Mouse (Mus musculus) forebrain, embryonic 10.5 days (tissue): ENCODE measurements around the gene Tmem181a. TPM values are rescaled to one million over a fixed set of nuclear protein-coding genes. Genes with fewer than 3 reads are reported as not detected.

Experiments
- polyA plus RNA-seq: library from polyadenylated mRNA; unstranded; fragments of >200 nt; fragmentation: Nextera tagmentation; extraction: Ambion mirVana; gene quantifications from 2 replicates; pipeline ENCODE4 v1.2.1, GENCODE M21; 2016

Tmem181a gene
- polyA plus RNA-seq, 1 experiment from 2014 or later: 22.7 TPM

Other genes starting within 250 kb of the Tmem181a start
- gene Serac1, start 177.1 kb upstream of the Tmem181a start, polyA plus RNA-seq: 6.6 and 8.9 TPM in 2 replicates
- gene Gtf2h5, start 177.1 kb upstream of the Tmem181a start, polyA plus RNA-seq: 169 and 173 TPM in 2 replicates
- 136 and 142 TPM in 2 replicates for gene Tulp4, start 150.4 kb upstream of the Tmem181a start, polyA plus RNA-seq
- gene Dynlt1a, start 60.6 kb downstream of the Tmem181a start, polyA plus RNA-seq: 22.2 and 25.9 TPM in 2 replicates
- gene Dynlt1b, start 173.3 kb downstream of the Tmem181a start, polyA plus RNA-seq: 464 and 482 TPM in 2 replicates